Mouse (Mus musculus) erythroblast, embryonic 14.5 days (primary cell): ENCODE results near the gene Ptpn3. TPM values are rescaled to one million over a fixed set of nuclear protein-coding genes. Genes with fewer than 3 reads are reported as not detected.
"Not testable (repeated sequence)": the region's sequence is repeated elsewhere in the genome, so short reads cannot be mapped to it uniquely, and the experiment has no call there.

ENCODE experiments used
- H3K27me3 ChIP-seq: 2 replicates; pipeline ENCODE4 v1.6.1; 2012; ENCODE audit warnings: inconsistent platforms; ENCODE audit not compliant: control insufficient read depth
- H3K36me3 ChIP-seq: 2 replicates; pipeline ENCODE4 v1.6.1; 2012; ENCODE audit warnings: mild to moderate bottlenecking, inconsistent platforms; ENCODE audit not compliant: control insufficient read depth
- H3K4me1 ChIP-seq: 2 replicates; pipeline ENCODE4 v1.6.1; 2012; ENCODE audit warnings: inconsistent platforms; ENCODE audit not compliant: control insufficient read depth
- H3K4me3 ChIP-seq: replicated peaks from 2 replicates; pipeline ENCODE3; 2012; ENCODE audit warnings: moderate library complexity, mild to moderate bottlenecking, inconsistent platforms
- H3K9me3 ChIP-seq: 2 replicates; pipeline ENCODE4 v1.6.1; 2012; ENCODE audit warnings: low read length, inconsistent platforms, mixed read lengths; ENCODE audit not compliant: control insufficient read depth
- GATA1 ChIP-seq: IDR thresholded peaks from 2 replicates; pipeline ENCODE4 v1.6.1; 2012; ENCODE audit warnings: low read length, inconsistent platforms, mixed read lengths
- TAL1 ChIP-seq: IDR thresholded peaks from 3 replicates; pipeline ENCODE4 v1.6.1; 2012; ENCODE audit warnings: low read length, inconsistent platforms, mixed read lengths
- polyA plus RNA-seq: library from polyadenylated mRNA; stranded (reverse); fragments of >175 nt; gene quantifications from 2 replicates; pipeline ENCODE4 v1.2.3, GENCODE M21; 2012

The Ptpn3 gene
- polyA plus RNA-seq, 1 experiment, result not detected

DNA sequence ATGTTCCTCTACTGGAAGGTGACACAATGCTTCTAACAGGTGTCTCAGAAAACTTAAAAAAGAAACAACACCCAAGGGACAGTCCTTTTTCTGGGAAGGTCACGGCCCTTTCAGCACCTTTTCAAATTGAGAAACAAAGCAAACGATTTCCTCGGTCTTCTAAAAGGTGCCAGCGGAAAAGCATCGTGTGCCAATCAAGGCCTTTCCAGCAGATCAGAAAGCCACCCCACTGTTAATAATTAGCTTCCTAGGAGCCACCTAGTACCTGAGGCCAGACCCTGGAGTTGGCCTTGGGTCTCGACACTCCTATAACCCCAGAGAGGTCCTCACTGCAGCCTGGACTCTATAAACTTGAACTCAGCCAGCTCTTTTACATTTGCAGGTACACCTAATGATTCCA, 19.0 kb downstream of the Ptpn3 start:
- TF ChIP-seq GATA1, result no peak
- no peak for TF ChIP-seq TAL1
- H3K36me3 ChIP-seq, result no peaks in the 10 kb centered on the region
- no peaks in the 10 kb centered on the region for H3K27me3 ChIP-seq
- no peaks in the 10 kb centered on the region for H3K4me1 ChIP-seq
- H3K9me3 ChIP-seq, result no peaks in the 10 kb centered on the region
- no peak overlapping the region for H3K4me3 ChIP-seq

DNA sequence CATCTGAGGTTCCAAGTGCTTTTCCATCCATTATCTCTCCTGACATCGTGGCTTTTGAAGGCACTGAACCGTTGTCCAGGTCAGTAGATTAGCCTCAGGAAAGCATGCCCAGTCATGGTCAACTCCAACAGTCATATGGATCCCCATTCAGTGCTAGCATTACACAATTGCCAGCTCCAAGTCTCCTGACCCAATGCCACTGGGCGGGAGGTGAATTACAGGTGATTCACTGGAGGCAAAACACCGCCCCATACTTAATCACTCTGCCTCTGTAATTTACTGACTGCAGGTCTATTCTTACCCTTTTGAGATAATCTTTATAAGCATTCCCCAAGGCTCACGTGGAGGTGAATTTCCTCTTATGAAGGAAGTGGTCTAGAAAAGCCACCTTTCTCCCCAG, 19.5 kb downstream of the Ptpn3 start:
- H3K9me3 ChIP-seq, result no peaks in the 10 kb centered on the region
- TF ChIP-seq GATA1, result no peak
- H3K4me1 ChIP-seq, result no peaks in the 10 kb centered on the region
- H3K27me3 ChIP-seq, result no peaks in the 10 kb centered on the region
- no peaks in the 10 kb centered on the region for H3K36me3 ChIP-seq
- no peak overlapping the region for H3K4me3 ChIP-seq

DNA sequence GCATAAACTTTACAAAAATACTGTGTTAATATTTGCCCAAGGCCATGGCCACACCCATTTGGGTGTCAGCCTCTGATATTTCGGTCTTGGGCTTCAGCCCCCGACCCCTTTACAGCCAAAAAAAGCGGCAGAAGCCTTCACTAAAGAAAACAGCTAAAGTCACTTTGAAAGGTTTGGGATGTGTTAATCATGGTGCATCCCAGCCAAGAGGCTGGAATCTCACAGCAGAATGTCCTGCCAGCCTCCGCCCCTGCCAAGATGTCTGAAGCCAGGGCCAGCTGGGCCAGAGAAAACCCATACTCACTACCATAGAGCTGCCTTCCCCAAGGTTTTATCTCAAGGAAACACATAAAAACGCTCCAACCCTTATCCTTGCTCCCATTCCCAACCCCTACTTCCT, 20.7 kb downstream of the Ptpn3 start:
- H3K4me3 ChIP-seq, result no peak overlapping the region
- no peak for TF ChIP-seq TAL1
- no peak for TF ChIP-seq GATA1

DNA sequence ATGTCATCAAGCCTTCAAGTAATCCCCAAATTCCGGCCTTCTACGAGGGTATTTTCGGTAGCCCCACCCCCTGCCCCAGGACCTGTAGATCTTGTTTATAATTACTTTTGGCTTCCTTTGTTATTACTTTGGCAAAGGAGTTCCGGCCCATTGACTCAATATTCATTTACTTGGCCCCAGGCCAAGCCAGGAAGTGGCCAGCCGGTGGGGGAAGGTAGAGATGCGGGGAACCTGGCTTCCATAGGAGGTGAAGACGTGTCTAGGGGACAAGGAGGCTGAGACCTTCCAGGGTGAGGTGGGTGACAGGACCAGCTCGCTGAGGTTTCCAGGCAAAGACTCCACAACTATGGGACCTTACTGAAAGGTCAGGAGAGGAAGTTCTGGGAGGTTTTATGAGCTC, 22.4 kb downstream of the Ptpn3 start:
- TF ChIP-seq TAL1, result no peak
- no peak overlapping the region for H3K4me3 ChIP-seq
- H3K9me3 ChIP-seq, result no peaks in the 10 kb centered on the region
- H3K36me3 ChIP-seq, result no peaks in the 10 kb centered on the region
- no peaks in the 10 kb centered on the region for H3K4me1 ChIP-seq
- no peaks in the 10 kb centered on the region for H3K27me3 ChIP-seq

More for the DNA sequence above, 20.7 kb downstream of the Ptpn3 start:
- no peaks in the 10 kb centered on the region for H3K27me3 ChIP-seq
- no peaks in the 10 kb centered on the region for H3K36me3 ChIP-seq
- H3K4me1 ChIP-seq, result no peaks in the 10 kb centered on the region
- no peaks in the 10 kb centered on the region for H3K9me3 ChIP-seq

DNA sequence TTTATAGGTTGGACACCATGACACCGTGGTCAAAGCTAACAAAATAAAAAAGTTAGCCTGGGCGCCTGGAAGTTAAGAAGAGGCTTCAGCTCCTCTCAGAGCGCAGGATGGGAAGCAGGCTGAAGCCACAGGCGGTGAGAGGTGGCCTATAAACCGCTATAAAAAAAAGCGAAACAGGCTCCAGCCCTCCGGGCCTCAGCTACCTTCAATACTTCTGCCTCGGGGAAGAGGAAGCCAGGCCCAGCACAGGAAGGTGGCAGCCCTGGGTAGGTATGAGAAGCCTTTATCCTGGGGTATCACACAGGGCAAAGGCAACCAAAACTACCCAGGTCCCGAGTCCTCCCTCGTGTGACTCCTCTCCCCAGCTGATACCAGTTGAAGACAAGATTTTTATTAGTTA, 22.8 kb downstream of the Ptpn3 start:
- Histone ChIP-seq H3K9me3 (no peaks in the 10 kb centered on the region), H3K27me3 (no peaks in the 10 kb centered on the region), H3K4me1 (no peaks in the 10 kb centered on the region), H3K4me3 (no peak overlapping the region), H3K36me3 (no peaks in the 10 kb centered on the region)
- TF ChIP-seq GATA1 (no peak), TAL1 (no peak)

DNA sequence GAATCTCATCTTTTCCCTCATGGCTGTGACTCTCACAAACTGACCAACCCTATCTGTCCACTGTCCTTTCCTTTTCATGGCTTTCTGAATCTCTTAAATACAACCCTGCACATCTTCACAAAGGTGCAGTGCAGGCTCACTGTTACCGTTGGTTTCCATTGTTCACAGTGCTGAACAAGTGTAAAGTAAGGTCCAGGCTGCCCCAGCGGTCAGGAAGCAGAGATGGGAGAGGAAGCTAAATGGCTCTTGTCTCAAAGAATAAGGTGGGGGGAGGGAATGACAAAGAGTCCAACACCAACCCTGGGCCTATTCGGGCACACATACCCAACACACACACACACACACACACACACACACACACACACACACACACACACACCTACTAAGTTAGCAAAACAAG, 24.0 kb downstream of the Ptpn3 start:
- Histone ChIP-seq H3K9me3 (no peaks in the 10 kb centered on the region), H3K36me3 (no peaks in the 10 kb centered on the region), H3K27me3 (no peaks in the 10 kb centered on the region), H3K4me1 (no peaks in the 10 kb centered on the region), H3K4me3 (no peak overlapping the region)
- TF ChIP-seq GATA1, result no peak
- no peak for TF ChIP-seq TAL1

DNA sequence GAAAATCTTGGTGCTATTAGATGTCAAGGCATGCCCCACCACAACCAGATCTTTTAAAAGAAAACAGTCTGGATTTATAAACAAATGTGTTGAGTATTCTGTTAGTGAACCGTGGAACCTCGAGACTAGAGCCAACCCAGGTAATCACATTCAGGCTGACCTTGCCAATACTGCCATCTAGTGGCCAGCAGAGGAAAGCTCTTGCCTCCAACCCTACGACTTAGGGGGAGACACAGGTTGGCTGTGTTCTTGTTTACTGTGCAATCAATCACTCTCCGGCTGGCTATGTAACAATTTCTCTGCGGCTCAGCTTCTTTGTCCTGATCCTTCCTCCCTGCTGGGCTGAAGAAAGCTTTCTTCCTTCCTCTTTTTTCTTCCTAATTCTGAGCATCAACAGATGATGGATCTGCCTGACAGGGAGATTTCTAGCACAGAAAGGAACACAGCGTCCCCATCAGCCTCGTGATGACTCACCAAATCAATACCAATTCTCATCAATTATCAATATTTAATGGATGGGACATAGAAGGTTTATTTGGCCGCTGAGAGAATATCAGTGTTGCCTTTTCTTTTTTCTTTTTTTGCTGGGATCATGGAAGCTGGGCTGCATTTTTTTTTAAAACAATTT, 26.4 kb downstream of the Ptpn3 start:
- H3K4me3 ChIP-seq, result no peak overlapping the region
- H3K36me3 ChIP-seq, result no peaks in the 10 kb centered on the region
- TF ChIP-seq GATA1 (no peak), TAL1 (no peak)
- H3K4me1 ChIP-seq, result no peaks in the 10 kb centered on the region
- no peaks in the 10 kb centered on the region for H3K9me3 ChIP-seq
- no peaks in the 10 kb centered on the region for H3K27me3 ChIP-seq

DNA sequence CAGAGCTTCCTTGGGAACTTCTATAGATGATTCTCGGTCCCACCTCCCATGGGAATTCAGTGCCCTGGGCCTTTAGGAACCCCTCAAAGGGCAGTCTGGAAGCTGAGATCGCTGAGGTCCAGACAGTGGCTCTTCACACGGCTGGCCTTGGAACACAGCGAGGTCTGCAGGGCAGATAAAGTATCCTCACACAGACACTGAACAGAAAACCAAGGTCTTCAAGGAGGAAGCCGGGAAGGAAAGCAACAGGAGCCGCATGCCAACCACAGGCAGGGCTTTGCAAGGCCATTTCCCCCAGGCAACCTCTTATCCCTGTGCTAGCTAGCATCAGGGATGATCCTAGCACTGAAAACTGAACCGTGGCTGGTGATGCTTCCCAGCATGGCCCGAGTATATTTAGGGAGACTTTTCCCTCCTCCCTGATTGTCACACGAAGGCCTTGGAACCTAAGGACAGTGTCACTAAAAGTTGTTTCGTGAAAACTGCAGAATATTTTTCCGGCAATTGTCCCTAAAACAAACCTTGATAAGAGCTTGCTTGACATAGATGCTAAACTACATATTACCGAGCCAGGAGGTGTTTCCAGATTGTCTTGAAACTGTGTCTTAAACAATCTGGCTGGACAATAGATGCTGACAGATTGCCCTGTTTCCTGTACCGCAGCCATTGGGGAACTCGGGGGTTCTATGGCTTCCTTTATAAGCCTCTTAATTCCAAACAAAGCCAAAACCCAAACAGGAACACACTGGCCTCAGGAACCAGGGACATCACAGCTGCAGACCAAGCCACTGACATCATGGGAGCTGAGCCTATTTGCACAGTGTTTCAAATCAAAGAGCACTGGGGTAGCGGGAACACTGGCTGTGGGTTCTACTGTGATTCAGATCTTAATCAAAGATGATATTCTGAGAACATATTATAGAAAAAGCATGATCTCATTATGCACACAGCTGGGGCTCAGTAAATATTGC, 27.8 kb downstream of the Ptpn3 start:
- no peaks in the 10 kb centered on the region for H3K9me3 ChIP-seq
- no peaks in the 10 kb centered on the region for H3K4me1 ChIP-seq
- no peak overlapping the region for H3K4me3 ChIP-seq
- H3K27me3 ChIP-seq, result no peaks in the 10 kb centered on the region
- H3K36me3 ChIP-seq, result no peaks in the 10 kb centered on the region
- TF ChIP-seq TAL1, result no peak
- TF ChIP-seq GATA1, result no peak

DNA sequence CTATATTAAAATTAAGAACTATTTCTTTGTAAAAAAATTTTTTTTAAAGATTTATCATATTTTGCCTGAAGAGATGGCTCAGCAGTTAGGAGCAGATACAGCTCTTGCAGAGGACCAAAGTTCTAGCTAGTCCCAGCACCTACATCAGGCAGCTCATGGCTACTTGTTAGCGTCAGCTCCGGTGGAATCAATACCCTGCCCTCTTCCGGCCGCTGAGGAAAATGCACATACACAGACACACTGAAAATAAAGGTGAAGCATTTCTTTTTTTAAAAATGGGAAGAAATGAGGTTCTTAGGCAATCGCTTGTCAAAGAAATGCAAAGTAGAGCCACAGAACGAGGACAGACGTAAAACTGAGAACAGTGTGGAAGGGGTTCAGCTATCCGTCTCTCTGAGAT, 30.6 kb downstream of the Ptpn3 start:
- H3K9me3 ChIP-seq, result no peaks in the 10 kb centered on the region
- H3K36me3 ChIP-seq, result no peaks in the 10 kb centered on the region
- TF ChIP-seq TAL1 (no peak), GATA1 (no peak)
- no peak overlapping the region for H3K4me3 ChIP-seq
- no peaks in the 10 kb centered on the region for H3K27me3 ChIP-seq
- no peaks in the 10 kb centered on the region for H3K4me1 ChIP-seq

DNA sequence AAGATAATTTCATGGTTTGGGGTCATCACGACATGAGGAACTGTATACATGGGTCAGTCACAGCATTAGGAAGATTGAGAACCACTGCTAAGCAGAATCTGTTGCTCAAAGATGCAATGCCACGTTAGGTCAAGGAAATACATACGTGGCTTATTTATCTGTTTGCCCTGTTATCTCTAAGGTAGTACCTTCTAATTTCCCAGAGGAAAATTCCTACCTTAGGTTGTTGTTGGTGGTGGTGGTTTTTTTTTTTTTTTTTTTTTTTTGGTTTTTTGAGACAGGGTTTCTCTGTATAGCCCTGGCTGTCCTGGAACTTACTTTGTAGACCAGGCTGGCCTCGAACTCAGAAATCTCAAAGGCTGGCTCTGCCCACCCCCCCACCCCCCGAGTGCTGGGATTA, 31.1 kb downstream of the Ptpn3 start:
- not testable (repeated sequence) for H3K36me3 ChIP-seq, H3K4me1 ChIP-seq, H3K4me3 ChIP-seq, H3K27me3 ChIP-seq, H3K9me3 ChIP-seq
